Mouse (Mus musculus): Measurements from ENCODE around the gene 3110082I17Rik.

GRCm38 (mm10) chr5:139338403-139338802 lies 121.9 kb downstream of the 3110082I17Rik start:
- TF ChIP-seq CTCF (IDR thresholded peaks at IDR 0.05; ENCODE audit: borderline replicate concordance, insufficient read depth, low read depth, low read length) (no peak), POLR2A (IDR thresholded peaks at IDR 0.05; ENCODE audit: borderline replicate concordance, insufficient read depth, low read length) (no peak)
